Mouse (Mus musculus) cerebellum, postnatal 25 days (tissue): Measurements from ENCODE around the gene Aurkaip1.

Experiments used
- DNase-seq, 2 experiments: peaks; one replicate each; pipeline ENCODE4 v3.0.0; 2021; ENCODE audit warnings: mixed read lengths in 2 of 2

The Aurkaip1 gene

DNA sequence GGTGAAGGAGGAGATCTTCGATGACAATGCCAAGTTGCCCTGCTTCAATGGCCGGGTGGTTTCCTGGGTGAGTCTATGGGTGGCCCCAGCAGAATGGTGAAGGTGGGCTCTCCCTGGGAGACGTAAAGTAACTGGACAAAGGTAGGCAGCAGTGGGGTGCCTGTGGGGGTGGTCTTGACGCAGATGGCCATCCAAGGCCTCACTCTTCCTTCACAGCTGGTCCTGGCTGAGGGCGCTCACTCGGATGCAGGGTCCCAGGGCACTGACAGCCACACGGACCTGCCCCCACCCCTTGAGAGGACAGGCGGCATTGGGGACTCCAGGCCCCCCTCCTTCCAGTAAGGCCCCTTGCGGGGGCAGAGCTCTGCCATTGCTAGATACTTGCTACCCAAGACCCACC, 22.3 kb downstream of the Aurkaip1 start:
- DNase-seq, result peak in 1 of 2 experiments; percentile 12

- peak; percentile 8 to 20 for DNase-seq
Observed at GRCm38 (mm10) chr4:155854991-155855390, 23.9 kb downstream of the Aurkaip1 start.

GRCm38 (mm10) chr4:155856071-155856470, 25.0 kb downstream of the Aurkaip1 start:
- DNase-seq, result peak; percentile 44 to 61

DNA sequence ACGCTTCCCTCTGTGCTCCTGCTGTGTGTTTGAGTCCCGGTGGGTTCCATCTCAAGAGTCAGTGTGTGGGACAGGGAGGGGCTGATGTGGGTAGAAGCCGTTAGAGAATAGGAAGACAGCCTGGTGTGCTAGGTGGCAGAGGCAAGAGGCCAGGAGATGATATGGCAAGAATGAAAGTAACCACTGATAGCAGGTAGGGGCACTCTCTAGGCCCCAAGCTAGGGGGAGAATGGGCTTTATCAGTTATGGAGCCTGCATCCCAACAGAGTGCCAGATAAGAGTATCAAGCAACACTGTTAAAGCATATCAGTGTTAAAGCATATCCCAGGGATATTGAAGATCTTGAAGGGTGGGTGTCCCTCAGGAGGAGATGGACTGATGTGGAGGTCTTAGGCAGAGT, 25.8 kb downstream of the Aurkaip1 start:
- DNase-seq, result no peak

DNA sequence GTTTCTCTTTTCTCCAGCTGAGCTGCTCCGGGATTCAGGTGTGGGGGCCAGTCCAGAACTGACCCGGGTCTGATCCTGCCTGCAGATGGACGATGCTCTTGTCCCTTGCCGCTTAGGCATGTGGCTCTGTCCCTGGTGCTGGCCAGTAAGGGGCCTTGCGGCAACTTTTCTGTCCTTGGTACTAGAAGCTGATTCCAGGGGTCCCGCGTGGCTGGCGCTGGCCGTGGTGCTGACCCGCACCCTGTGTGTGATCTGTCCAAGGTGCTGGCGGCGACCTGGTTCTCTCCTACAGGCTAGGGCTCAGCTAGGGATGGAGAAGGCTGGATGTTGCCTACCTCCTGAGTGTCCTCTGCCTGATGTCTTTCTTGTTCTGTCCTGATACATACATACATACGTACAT, 28.2 kb downstream of the Aurkaip1 start:
- DNase-seq, result peak in 1 of 2 experiments; percentile 14

GRCm38 (mm10) chr4:155861787-155862186, 30.7 kb downstream of the Aurkaip1 start:
- DNase-seq, result peak in 1 of 2 experiments; percentile 9

DNA sequence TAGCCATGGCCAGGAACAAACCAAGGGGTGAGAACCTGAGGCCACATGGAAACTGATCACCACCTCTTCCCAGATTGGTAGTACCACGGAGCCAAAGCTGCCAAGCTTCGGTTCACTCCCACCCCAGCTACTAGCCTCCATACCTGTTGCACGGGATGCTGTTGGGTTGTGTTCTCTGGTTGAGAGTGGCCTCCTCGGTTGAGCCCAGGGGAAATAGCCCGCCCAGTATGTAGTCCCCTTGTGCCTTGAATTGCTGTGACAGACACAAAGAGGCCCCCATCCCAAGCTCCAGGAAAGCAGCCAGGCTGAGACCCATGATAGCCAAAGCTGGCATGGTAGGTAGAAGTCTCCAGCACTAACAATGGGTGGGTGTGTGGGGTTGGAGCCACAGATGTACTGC, 31.9 kb downstream of the Aurkaip1 start, which contains the start of gene Tas1r3:
Tas1r3 (minus strand) TSS at position 362 of the 400 bp plus-strand sequence.
- peak in 1 of 2 experiments; percentile 25 for DNase-seq

- peak in 1 of 2 experiments; percentile 51 for DNase-seq
Observed at GRCm38 (mm10) chr4:155868614-155869298, 37.7 kb downstream of the Aurkaip1 start.

- peak; percentile 96 to 98 for DNase-seq
Observed at GRCm38 (mm10) chr4:155869317-155870033, 38.4 kb downstream of the Aurkaip1 start, which contains the start of the genes Cptp and Ints11. Gene Cptp, minus strand, starts transcription at chr4:155869440. Gene Ints11, plus strand, starts transcription at chr4:155869546.

- DNase-seq, result no peak
Observed at GRCm38 (mm10) chr4:155871404-155871803, 40.3 kb downstream of the Aurkaip1 start.
